Mouse (Mus musculus) liver, embryonic 14.5 days (tissue): ENCODE results near the gene Ppm1l.

ENCODE experiments used
- CTCF ChIP-seq: IDR thresholded peaks from 2 replicates; pipeline ENCODE4 v1.5.1; 2016; ENCODE audit warnings: antibody characterized with exemption, low read depth, control low read depth
- EP300 ChIP-seq: IDR thresholded peaks from 2 replicates; pipeline ENCODE4 v1.6.1; 2016; ENCODE audit warnings: antibody characterized with exemption, low read depth

DNA sequence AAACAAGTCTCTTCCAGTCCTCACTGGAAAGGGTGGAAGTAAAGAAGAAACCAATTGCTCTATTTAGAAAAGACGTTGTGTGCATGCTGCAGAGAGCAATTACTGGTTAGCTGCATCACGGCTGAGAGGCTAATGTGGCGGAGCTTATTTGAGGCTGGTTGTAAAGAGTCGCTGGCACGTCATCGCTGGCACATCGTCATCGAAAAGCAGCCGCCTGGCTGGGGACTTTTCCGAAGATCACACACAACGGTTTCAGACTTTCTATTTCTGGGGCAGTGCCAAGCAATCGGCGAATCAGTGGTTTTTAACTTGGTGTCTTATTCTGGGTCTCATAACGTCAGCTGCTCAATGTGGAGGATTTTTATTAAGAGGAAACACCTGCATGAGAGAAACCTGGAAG, 26.8 kb upstream of the Ppm1l start:
- TF ChIP-seq EP300 (no peak), CTCF (no peak)
